Mouse (Mus musculus): ENCODE data around the gene Taar8c.
"Not testable (repeated sequence)": the region's sequence is repeated elsewhere in the genome, so short reads cannot be mapped to it uniquely, and the experiment has no call there.

The Taar8c gene

DNA sequence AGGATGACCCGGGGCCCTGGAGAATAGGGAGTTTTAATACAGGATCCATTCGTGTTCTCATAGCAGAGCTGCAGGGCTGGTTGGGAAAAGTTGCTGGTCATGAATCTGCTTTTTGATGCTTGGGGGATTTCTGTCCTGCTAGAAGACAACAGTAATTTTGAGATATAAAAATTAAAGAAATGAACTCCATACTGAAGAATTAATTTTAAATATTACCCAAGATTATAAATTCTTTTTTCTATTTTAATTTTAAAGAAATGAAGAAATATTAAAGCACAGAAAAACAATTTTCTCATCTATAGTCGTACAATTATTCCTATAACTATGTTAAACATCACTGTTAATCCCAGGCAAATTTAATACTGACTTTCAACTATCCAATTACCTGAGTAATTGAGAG, at the start of gene Taar8c:
Gene Taar8c (minus strand): TSS at position 101 of the 400 bp plus-strand sequence.
- DNase-seq (ENCODE audit: extremely low read depth, low read depth, low spot score), result not testable (repeated sequence)

DNA sequence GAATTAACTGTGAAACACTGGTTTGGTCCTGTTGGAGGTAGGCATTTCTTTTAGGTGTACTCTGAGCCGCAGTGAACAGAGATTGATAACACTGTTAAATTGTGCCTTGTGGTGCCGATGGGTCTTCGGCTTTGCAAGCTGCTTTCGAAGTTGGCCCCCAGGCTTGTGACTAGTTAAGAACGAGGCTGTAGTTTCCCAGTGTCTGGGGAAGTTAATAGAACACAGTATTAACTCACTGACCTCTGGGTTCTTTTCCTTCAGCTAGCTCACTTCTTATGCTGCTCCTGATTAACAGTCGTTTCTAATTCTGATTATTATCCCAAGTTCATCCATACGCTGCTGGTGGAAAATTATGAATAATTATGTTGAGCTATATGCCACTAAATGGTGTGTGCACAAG, 48.4 kb upstream of the Taar8c start:
- no peak for DNase-seq (ENCODE audit: extremely low read depth, low read depth, low spot score)

- no peak for DNase-seq (ENCODE audit: extremely low read depth, low read depth, low spot score)
Observed at GRCm38 (mm10) chr10:24149135-24149781, 47.5 kb upstream of the Taar8c start, which contains the start of gene Stx7. TSS of gene Stx7 (plus strand) at chr10:24149302.

- no peak for DNase-seq (ENCODE audit: extremely low read depth, low read depth, low spot score)
Observed at GRCm38 (mm10) chr10:24142735-24143134, 41.0 kb upstream of the Taar8c start.

GRCm38 (mm10) chr10:24138623-24139261, 37.0 kb upstream of the Taar8c start:
- no peak for DNase-seq (ENCODE audit: extremely low read depth, low read depth, low spot score)

DNA sequence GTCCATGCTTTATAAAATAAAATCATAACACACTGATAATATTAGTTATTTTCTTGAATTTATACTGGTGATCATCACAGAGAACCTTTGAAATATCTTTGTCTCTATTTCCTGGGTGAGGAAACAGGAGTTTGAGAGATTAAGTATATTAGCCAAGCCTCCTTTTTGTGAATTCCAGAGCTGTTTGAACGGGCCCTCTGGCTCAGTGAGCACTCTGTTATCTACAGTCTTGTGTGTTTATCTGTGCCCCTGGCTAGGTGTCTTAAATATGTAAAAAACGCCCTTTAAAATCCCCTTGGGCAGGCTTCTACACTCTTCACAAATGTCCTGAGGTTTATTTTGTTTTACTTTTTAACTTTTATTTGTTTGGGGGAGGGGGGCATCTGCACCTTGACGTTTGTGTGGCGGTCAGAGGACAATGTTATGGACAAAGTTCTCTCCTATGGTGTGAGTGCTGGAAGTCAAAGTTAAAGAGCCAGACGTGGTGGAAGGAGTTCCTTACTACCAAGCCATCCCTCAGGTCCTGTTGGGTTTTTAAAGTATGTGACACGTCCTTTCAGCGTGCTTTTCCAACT, 32.4 kb upstream of the Taar8c start:
- no peak for DNase-seq (ENCODE audit: extremely low read depth, low read depth, low spot score)

DNA sequence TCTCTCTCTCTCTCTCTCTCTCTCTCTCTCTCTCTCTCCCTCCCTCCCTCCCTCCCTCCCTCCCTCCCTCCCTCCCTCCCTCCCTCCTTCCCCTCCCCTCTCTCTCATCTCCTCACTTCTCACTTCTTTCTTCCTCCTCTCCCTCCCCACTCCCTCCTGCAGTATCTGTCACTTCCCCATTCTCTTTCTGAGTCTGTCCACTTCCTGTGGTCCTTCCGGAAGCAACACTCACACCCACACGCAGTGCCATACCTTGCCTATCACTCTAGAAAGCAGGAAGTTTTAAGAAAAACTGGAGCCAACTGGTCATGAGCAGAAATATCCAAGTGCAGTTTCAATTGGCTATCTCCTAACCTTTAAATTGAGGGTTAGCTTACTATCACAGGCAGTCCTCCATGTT, 31.4 kb upstream of the Taar8c start:
- DNase-seq (ENCODE audit: extremely low read depth, low read depth, low spot score), result no peak

- DNase-seq (ENCODE audit: extremely low read depth, low read depth, low spot score), result no peak
Observed at GRCm38 (mm10) chr10:24132273-24132672, 30.6 kb upstream of the Taar8c start.

DNA sequence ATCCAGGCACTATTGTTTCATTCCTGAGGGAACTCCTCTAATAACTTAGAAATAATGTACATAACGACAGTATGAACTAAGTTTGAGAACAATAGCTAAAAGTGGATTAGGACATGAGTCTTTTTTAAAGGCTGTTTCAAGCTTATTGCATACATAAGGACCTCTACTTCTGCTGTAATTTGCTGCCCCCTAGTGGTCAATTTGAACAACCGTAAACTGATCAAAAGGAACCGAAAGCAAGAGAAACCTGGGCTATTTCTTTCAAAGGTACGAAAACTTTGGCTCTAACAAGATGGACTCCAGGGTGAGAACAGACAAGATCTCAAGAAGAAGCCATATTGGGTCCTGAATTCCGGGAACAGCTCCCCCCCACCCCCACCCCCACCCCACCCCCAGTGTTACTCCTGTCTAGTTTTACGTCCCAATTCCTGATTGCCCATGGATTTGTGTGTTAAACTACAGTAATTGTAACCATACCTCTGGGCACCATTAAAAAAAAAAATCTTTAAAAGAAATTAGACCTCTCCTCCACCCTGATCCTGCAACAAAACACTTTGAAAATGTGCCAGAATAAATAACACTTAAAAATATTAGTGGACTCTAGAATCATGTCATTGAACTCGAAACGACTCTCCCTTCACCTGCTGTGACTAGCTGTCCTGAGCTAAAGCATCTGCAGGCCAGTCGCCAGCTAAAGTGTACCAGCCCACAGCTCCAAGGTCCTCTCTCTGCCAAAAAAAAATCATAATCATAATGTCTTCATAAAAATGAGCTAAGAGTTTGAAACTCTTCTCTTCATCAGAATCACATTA, 29.9 kb upstream of the Taar8c start:
- no peak for DNase-seq (ENCODE audit: extremely low read depth, low read depth, low spot score)

DNA sequence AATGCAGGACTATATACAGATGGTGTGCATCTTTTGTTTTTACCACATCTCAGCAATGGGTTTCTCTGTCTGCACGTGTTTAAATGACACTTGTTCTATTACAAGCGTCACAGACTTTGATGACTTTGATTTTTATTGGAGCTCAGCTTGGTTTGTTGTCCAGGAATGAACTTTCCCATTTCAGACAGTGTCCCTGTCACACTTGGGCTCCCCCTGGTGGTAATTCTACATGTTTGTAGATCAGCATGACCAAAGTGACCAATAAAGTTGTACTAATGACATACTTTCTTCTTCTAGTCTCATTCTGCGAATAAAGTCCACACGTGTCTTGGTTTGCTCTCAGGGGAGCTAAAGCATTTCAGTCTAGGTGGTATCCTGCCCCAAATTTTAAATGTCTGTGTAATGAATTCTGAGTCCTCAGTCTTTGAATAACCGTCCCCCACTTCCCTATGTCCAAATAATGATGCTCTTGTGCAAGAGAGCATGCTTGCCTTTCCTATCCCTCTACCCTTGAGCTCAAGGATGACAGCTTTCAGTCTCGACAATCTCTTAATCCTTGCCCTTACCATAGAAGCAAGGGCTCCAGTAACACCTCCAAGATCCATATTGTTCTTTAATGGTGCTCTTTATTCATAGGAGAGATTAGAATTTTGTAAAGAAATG, 9.5 kb upstream of the Taar8c start:
- DNase-seq (ENCODE audit: extremely low read depth, low read depth, low spot score), result no peak

DNA sequence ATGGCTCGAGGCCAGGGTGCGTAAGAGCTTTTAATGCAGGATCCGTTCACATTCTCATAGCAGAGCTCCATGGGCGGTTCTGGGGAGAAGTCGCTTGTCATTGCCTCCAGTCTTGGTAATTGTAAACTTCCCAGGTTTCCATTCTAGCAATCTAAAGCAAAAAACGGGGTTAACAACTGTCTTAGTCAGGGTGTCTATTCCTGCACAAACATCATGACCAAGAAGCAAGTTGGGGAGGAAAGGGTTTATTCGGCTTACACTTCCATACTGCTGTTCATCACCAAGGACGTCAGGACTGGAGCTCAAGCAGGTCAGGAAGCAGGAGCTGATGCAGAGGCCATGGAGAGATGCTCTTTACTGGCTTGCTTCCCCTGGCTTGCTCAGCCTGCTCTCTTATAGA, 7.7 kb upstream of the Taar8c start, which contains the start of gene Taar9:
Gene Taar9 (minus strand): TSS at position 101 of the 400 bp plus-strand sequence.
- DNase-seq (ENCODE audit: extremely low read depth, low read depth, low spot score), result not testable (repeated sequence)

DNA sequence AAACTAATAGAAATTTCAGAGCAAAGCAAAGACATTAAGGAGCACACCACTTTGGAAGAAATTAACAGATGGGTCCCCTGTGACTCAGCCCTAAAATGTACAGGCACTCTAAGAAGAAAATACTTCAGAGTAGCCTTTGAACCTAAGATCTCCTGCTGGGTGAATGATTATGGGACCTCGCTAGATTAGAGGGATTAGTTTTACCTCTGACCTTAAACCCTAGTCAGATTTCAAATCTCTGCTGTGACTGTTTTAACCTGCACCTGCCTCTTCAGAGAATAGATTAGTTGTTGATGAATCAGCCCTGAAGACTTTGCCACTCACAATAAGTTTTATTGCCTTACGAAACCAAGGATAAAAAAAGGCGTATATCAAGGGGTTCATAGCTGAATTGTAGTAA, 6.5 kb upstream of the Taar8c start:
- no peak for DNase-seq (ENCODE audit: extremely low read depth, low read depth, low spot score)

- DNase-seq (ENCODE audit: extremely low read depth, low read depth, low spot score), result no peak
Observed at GRCm38 (mm10) chr10:24107747-24108146, 6.0 kb upstream of the Taar8c start.

DNA sequence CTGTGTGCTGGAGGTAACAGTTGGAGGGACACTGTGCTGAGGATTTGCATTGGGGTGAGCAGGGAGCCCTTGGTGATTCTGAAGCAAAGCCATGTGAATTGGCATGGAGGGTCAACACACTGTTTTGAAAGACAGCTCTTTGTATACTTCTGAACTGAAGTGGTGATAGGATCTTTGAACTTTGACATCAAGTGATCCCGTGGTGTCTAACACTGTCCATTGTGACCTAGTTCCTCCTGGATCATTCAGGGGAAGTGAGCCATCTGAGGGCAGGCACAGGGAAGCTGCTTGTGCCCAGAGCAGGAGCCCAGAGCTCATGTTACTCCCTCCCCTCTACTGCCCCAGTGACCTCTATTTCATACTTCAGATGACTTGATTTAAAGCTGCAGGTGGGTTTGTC, 1.6 kb upstream of the Taar8c start:
- DNase-seq (ENCODE audit: extremely low read depth, low read depth, low spot score), result not testable (repeated sequence)

DNA sequence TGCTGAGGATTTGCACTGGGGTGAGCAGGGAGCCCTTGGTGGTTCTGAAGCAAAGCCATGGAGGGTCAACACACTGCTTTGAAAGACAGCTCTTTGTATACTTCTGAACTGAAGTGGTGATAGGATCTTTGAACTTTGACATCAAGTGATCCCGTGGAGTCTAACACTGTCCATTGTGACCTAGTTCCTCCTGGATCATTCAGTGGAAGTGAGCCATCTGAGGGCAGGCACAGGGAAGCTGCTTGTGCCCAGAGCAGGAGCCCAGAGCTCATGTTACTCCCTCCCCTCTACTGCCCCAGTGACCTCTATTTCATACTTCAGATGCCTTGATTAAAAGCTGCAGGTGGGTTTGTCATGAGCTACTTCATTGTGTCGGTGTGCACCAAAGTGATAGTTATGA, 4.7 kb downstream of the Taar8c start:
- DNase-seq (ENCODE audit: extremely low read depth, low read depth, low spot score), result not testable (repeated sequence)

DNA sequence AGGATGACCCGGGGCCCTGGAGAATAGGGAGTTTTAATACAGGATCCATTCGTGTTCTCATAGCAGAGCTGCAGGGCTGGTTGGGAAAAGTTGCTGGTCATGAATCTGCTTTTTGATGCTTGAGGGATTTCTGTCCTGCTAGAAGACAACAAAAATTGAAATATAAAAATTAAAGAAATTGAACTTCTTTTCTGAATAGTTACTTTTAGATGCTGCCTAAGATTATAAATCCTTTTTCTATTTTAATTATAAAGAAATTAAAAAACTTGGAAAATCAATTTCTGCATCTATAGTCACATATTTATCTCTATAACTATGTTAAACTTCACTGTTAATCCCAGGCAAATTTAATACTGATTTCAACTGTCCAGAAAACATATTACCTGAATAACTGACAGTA, 9.5 kb downstream of the Taar8c start, which contains the start of gene Taar8b:
Gene Taar8b (minus strand): TSS at position 101 of the 400 bp plus-strand sequence.
- no peak for DNase-seq (ENCODE audit: extremely low read depth, low read depth, low spot score)

DNA sequence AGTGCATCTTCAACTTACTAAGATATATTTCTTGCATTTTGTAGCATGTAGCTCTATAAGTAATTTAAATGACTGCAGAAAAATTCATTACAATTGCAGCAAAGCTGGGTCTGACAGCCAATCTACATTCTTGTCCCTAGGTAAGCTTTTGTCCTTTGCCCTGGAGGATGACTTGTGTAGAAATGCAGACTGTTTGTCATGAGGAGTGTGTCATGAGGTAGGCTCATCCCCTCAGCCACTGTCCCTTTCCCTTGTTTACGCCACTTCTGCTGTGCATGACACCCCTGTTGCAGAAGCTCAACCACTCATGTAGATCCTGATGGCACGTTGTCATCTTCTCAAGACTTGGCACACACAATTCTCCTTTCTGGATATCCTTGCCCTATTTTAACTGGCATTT, 14.5 kb downstream of the Taar8c start:
- DNase-seq (ENCODE audit: extremely low read depth, low read depth, low spot score), result no peak

GRCm38 (mm10) chr10:24086555-24086954, 15.2 kb downstream of the Taar8c start:
- DNase-seq (ENCODE audit: extremely low read depth, low read depth, low spot score), result no peak

DNA sequence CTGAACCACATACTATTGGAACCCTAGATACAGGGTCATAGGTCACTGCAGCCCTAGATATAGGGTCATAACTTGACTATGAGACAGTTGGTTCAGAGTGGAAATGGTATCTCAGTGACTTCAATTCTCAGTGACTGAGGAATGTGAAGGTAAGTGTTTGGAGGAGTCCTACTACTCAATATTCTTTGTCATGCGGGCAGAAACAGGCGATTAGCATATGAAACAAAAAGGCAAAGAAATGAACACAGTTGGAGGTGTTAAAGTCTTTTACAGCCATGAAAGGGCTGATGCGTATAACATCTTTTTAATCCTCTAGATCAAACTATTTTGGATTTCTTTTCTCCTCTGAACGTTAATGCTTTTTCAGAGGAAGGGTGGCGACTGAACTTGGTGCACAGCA, 15.8 kb downstream of the Taar8c start:
- no peak for DNase-seq (ENCODE audit: extremely low read depth, low read depth, low spot score)

DNA sequence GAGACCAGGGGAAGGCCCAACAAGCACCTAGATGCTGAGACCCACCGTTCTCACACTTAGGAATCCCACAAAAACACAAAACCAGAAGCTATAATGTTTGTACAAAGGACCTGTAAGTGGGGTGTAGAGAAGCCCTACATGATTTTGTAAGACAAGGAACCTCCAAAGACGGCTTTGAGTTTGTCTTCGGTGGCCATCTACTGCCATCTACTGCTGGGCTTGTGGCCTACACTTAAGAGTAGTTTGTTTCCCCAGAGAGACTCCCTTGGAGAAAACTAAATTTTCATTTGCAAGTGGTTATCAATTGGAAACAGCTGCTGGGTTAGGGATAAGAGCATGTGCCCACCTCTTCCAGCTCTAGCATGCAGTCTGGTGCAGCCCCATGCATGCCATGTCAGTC, 21.5 kb downstream of the Taar8c start:
- DNase-seq (ENCODE audit: extremely low read depth, low read depth, low spot score), result no peak

- not testable (repeated sequence) for DNase-seq (ENCODE audit: extremely low read depth, low read depth, low spot score)
Observed at GRCm38 (mm10) chr10:24076200-24076599, 25.5 kb downstream of the Taar8c start, which contains the start of gene Taar8a. TSS of gene Taar8a (plus strand) at chr10:24076500.
